Mouse (Mus musculus): Measurements from ENCODE around the gene Olfr270. TPM values are rescaled to one million over a fixed set of nuclear protein-coding genes. Genes with fewer than 3 reads are reported as not detected.

Gene Olfr270
- not detected for polyA plus RNA-seq (2014; fragmentation: Illumina TruSeq; extraction: RNeasy Lipid Tissue Mini Kit (QIAGEN cat#74804); ENCODE audit: low read depth, low replicate concordance)

DNA sequence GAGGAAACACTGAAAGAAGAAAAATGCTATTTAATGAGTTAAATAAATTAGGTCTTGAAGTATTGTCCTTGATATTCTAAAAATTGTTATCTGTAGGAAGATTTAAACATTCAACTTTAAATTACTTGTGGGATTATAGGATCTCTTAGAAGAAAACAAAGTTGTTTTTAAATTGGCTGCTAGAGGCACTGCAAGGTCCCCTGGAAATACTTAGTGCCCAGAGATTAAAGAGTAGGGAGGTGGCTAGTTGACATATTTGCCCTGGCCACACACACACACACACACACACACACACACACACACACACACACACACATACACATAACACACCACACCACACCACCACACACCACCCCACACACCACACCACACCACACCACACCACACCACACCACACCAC, at the start of gene Olfr270:
TSS of gene Olfr270 (plus strand) at position 301 of the 400 bp plus-strand sequence.

GRCm38 (mm10) chr4:52919078-52919477, 45.3 kb upstream of the Olfr270 start, which contains the start of gene Olfr272:
TSS of gene Olfr272 (minus strand) at chr4:52919178.

GRCm38 (mm10) chr4:52989248-52989647, 24.9 kb downstream of the Olfr270 start, which contains the start of gene Nipsnap3a:
TSS of gene Nipsnap3a (plus strand) at chr4:52989272.

DNA sequence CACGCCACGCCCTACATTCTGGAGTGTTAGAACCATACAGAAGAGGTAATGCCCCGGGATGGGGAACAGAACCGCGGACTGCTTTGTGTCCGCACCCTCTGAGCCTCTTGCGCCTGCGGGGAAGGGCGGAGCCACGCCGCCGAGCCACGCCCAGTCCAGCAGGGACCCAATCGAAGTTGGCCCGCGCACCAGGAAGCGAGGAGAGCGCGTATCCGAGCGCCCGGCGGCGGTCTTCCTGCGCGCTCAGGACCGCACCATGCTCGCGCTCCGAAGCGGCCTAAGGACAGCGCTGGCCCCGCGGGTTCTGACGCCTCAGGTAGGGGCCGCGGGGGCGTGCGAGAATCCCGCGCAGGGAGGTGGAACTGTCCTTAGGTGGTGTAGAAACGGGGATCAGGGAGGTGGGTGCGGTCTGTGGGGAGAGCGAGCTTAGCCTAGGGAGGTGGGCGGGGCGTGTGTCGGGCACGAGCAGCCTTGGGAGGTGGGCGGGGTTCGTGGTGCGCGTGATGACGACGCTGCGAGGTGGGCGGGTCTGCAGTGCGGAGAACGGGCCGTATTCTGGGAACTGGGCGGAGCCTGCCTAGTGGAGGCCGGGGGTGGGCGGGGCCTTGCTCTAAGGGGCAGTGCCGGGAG, 47.5 kb downstream of the Olfr270 start, which contains the start of gene Nipsnap3b:
TSS of gene Nipsnap3b (plus strand) at position 149 of the 630 bp plus-strand sequence.

Other genes starting within 250 kb of the Olfr270 start
- not detected for gene Olfr275, start 149.9 kb upstream of the Olfr270 start, polyA plus RNA-seq (2014; fragmentation: Illumina TruSeq; extraction: RNeasy Lipid Tissue Mini Kit (QIAGEN cat#74804); ENCODE audit: low read depth, low replicate concordance)
- not detected for gene Olfr273, start 105.3 kb upstream of the Olfr270 start, polyA plus RNA-seq (2014; fragmentation: Illumina TruSeq; extraction: RNeasy Lipid Tissue Mini Kit (QIAGEN cat#74804); ENCODE audit: low read depth, low replicate concordance)
- gene Olfr272, start 45.4 kb upstream of the Olfr270 start, polyA plus RNA-seq (2014; fragmentation: Illumina TruSeq; extraction: RNeasy Lipid Tissue Mini Kit (QIAGEN cat#74804); ENCODE audit: low read depth, low replicate concordance): not detected
- gene Nipsnap3a, start 24.7 kb downstream of the Olfr270 start, polyA plus RNA-seq (2014; fragmentation: Illumina TruSeq; extraction: RNeasy Lipid Tissue Mini Kit (QIAGEN cat#74804); ENCODE audit: low read depth, low replicate concordance): not detected
- 86.5 TPM for gene Nipsnap3b, start 47.3 kb downstream of the Olfr270 start, polyA plus RNA-seq (2014; fragmentation: Illumina TruSeq; extraction: RNeasy Lipid Tissue Mini Kit (QIAGEN cat#74804); ENCODE audit: low read depth, low replicate concordance)
- gene Abca1, start 195.3 kb downstream of the Olfr270 start, polyA plus RNA-seq (2014; fragmentation: Illumina TruSeq; extraction: RNeasy Lipid Tissue Mini Kit (QIAGEN cat#74804); ENCODE audit: low read depth, low replicate concordance): 76.3 TPM